Mouse (Mus musculus) induced T-regulatory cell, adult 2 months (primary cell): ENCODE measurements around the gene Opa3.
A peak's percentile ranks its signal among the peaks of the same experiment; 100 is the strongest.

Experiments
- DNase-seq: peaks from one replicate; pipeline ENCODE4 v3.0.0-alpha.2; 2012; ENCODE audit warnings: low read depth

The Opa3 gene

DNA sequence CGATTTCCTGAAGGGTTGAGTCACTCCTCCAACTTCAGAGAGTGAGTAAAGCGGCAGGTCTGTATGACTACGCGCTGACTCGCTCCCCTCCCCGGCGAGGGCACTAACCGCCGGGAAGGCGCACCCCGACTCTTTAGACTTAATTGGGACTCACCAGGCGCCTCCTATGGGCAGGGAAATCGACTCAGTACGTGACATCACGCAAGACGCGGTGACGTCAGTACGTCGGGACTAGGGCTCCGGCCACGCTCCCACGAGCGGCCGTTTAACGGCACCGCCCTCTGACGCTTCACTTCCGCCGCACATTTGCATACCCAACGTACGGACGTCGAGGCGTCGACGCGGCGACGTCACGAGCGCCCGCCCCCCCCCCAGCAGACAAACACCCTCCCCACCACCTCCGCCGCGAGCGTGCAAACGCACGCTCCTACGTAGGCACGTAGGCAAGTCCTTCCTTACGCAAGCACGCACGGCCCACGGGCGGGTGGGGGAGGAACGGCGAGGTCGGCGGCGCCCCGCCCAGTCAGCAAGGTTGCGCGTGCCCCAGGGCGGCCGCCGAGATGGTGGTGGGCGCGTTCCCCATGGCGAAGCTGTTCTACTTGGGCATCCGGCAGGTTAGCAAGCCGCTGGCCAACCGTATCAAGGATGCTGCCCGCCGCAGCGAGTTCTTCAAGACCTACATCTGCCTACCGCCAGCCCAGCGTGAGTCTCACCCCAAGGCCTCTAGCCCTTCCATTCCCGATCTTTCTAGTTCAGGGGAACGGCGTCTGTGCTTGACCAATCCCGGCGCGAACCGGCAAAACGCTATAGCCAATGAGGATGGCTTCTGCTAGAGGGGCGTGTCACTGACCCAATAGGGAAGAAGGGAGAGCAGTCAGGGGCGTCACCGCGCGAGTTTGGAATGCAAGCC lies at the start of gene Opa3:
TSS of gene Opa3 (plus strand) at position 452 of the 910 bp plus-strand sequence.
- peak; percentile 100 for DNase-seq

- peak; percentile 92 for DNase-seq
Observed at GRCm38 (mm10) chr7:19178443-19179092, 49.6 kb upstream of the Opa3 start.

GRCm38 (mm10) chr7:19179173-19179572 lies 49.0 kb upstream of the Opa3 start:
- peak; percentile 82 for DNase-seq

- peak; percentile 67 for DNase-seq
Observed at GRCm38 (mm10) chr7:19179936-19180335, 48.2 kb upstream of the Opa3 start.

- peak; percentile 72 for DNase-seq
Observed at GRCm38 (mm10) chr7:19180862-19181429, 47.2 kb upstream of the Opa3 start.

- DNase-seq = no peak
Observed at GRCm38 (mm10) chr7:19184250-19184649, 43.9 kb upstream of the Opa3 start.

DNA sequence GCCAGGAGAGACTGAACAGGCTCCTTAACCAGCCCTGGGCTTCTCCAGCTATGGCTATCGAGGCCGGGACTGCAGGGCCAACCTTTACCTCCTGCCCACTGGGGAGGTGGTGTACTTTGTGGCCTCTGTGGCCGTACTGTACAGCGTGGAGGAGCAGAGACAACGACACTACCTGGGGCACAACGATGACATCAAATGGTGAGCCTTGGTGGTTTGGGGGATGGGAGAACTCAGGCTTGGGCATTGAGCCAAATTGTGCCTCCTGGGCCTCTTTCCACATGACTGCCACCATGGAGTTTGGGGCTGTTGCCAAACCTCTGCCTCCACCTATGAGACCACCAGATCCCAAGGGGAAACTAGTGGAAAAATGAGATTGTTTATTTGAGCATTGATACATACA lies 43.4 kb upstream of the Opa3 start:
- no peak for DNase-seq

- DNase-seq = peak; percentile 39
Observed at GRCm38 (mm10) chr7:19194676-19195075, 33.5 kb upstream of the Opa3 start.

DNA sequence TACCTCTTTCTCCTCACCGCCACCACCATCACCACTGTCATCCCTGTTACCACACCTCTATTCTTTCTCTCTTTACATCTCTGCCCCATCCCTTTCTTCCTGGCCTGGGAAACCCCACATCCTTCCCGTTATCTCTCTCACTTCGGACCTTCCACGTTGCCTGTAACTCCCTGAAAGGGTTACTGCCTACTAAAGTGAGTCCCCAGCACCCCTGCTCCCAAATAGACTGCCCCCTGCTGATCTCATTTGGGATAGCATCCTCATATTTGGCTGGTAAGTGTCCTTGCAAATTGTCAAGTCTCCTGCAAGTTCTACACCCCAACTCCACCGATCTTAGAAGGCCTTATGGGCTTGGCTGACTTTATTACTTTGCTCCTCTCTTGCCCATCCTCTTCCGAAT lies 31.5 kb upstream of the Opa3 start:
- peak; percentile 83 for DNase-seq

- DNase-seq = peak; percentile 77
Observed at GRCm38 (mm10) chr7:19197985-19198384, 30.1 kb upstream of the Opa3 start.

DNA sequence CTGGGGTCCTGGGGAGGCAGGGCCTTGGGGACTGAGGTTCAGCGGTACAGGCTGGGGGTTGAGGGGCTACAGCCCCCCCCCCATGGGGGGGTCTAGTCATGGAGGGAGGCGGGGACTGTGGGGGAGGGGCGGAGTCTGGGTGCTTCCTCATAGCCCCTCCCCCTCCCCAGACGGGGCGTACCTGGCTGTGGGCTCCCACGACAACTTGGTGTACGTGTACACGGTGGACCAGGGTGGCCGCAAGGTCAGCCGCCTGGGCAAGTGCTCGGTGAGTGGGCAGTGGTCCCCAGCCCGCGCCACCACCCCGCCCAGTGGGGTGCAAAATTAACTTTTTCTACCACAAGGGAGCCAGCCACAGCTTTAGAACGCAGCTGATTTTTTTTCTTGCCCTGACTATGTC lies 26.5 kb upstream of the Opa3 start:
- DNase-seq = no peak

- peak; percentile 40 for DNase-seq
Observed at GRCm38 (mm10) chr7:19202065-19202850, 25.9 kb upstream of the Opa3 start.

DNA sequence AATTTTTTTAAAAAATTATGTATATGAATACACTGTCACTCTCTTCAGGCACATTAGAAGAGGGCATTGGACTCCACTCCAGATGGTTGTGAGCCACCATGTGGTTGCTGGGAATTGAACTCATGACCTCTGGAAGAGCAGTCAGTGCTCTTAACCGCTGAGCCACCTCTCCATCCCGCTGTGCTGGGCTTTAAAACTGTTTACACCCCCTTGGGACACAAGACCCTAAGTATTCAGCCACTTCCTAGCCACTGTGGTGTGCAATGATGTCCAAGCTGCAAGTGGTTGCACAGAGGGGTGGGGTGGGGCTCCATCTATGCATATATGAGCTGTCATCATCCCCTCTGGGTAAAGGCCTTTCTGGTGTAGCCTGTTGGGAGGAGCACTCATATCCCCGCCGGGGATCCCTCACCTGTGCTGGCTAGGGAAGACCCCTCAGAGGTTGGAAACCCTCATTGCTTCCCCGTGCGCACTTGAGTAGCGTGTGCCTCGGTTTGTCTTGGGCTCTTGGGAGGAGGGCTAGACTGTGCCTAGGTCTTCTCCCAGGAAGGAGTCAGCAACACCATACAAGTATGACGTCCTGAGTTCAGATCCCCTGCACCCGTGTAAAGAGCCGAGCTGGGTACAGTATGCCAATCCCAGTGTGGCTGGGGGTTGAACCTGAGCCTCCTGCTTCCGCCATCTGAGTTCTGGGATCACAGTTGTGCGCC lies 19.8 kb upstream of the Opa3 start:
- DNase-seq = no peak

- DNase-seq = peak; percentile 47
Observed at GRCm38 (mm10) chr7:19208944-19209472, 19.1 kb upstream of the Opa3 start.

GRCm38 (mm10) chr7:19209494-19209893 lies 18.6 kb upstream of the Opa3 start:
- no peak for DNase-seq

DNA sequence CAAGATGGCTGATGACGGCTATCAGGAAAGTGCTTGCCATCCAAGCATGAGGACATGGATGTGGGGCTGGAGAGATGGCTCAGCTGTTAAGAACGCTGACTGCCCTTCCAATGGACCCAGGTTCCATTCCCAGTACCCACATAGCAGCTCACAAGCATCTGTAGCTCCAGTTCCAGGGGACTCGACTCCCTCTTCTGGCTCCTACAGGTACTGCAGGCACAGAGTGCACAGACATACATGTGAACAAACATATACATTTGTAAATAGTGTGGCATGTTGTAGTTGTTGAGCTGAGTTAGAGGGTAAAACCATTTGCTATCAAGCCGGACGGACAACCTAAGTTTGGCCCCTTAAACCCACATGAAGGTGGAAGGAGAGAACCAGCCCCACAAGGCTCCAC lies 18.1 kb upstream of the Opa3 start:
- DNase-seq = peak; percentile 57

DNA sequence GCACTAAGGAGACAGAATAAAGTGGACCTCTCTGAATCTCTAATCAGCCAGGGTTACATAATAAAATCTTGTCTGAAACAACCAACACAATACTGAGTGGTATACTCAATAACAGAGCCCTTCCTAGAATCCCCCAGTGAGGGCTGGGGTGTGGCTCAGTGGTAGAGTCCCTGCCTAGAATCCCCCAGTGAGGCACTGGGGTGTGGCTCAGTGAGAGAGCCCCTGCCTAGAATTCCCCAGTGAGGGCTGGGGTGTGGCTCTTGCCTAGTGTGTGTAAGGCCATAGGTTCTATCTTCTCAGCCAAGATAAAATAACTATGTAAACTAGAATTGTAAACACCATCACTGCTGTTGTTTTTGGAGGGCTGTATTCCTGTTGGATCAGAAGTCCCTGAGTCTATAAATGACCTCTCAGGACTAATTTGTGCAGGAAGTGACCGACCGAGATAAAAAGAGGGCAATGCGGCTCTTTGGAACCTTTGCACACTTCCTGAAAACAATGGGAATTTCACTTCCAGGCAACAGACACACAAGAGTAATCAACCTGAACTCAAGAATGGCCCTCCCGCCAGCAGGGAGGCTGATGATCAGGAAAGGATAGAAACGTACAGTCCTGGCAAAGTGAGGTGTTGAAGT lies 17.0 kb upstream of the Opa3 start:
- DNase-seq = no peak

DNA sequence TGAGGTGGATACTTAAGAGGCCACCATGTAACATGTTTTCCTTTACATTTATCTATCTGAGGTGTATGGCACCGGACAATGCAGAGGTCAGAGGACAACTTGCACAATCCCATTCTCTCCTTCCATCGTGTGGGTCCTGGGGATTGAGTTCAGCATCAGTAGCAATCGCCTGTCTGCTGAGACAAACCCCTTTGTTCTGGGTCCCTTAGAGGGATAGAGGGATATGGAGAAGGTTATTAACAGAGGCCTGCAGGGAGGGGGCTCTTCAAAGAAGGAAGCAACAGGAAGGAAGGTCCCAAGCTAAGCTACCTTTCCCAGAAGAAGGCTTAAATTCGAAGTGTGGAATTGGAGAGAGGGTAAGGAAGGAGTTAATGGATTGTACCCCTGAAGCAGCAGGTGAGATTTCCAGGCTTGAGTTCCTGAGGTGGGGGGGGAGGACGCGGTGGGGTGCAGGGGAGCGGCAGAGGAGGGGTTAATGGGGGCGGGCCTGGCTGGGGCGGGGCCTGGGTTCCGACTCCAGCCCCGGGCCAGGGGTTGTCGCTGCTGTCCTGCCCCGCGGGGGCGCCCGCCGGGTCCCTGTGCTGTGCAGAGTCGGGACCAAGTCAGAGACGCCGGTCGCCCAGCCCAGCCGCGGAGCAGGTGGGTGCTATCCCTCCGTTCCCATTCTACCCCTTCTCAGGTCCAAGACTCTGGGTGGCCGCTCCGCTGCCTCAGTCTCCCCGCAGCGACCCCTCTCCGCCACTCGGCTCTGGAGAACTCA lies 16.0 kb upstream of the Opa3 start, which contains the start of gene Gpr4:
TSS of gene Gpr4 (plus strand) at position 543 of the 760 bp plus-strand sequence.
- DNase-seq = no peak

- DNase-seq = no peak
Observed at GRCm38 (mm10) chr7:19213385-19213784, 14.7 kb upstream of the Opa3 start.

DNA sequence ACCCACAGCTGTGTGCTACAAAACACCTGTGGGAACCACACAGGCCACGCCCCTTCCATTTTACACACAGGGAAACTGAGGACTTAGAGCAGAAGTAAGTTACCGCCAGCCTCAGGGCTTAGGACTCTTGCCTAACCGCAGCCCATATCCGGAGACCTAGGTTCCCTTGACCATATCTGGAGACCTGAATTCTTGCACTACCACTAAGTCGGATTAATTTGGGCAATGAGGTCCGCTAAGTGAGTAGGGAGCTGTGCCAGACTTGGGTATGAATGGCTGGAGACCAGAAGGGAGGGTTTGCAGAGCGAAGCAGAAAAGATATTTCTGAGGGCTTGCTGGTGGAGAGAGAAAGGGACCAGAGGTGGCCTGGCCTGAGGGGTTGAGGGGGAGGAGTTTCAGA lies 13.8 kb upstream of the Opa3 start:
- no peak for DNase-seq
